Mouse (Mus musculus) gastrocnemius, adult 2 months (tissue): ENCODE measurements around the gene Gm21746. TPM values are rescaled to one million over a fixed set of nuclear protein-coding genes. Genes with fewer than 3 reads are reported as not detected.
"Not testable (repeated sequence)": the region's sequence is repeated elsewhere in the genome, so short reads cannot be mapped to it uniquely, and the experiment has no call there.

Experiments
- DNase-seq: peaks from one replicate; pipeline ENCODE4 v3.0.0; 2022
- H3K27ac ChIP-seq: fragments of 200-600 bp; 2 replicates; pipeline ENCODE4 v1.8.1; 2022; ENCODE audit warnings: mild to moderate bottlenecking
- H3K4me3 ChIP-seq: fragments of 200-600 bp; 2 replicates; pipeline ENCODE4 v1.8.1; 2022; ENCODE audit warnings: mild to moderate bottlenecking, moderate library complexity
- intact Hi-C: fragments of 180-260 bp; cut with DNase I; formaldehyde crosslinking; loops from one replicate; pipeline ENCODE4 v1.15.1; 2025
- long read RNA-seq, 2 experiments: library from polyadenylated mRNA; stranded (forward); transcript quantifications; one replicate each; pipeline ENCODE4 v2.0.0; 2021
- total RNA-seq, 2 experiments: library from RNA; stranded (reverse); gene quantifications; 2 replicates each; pipeline ENCODE4 v1.2.3; 2021

Gene Gm21746
- total RNA-seq: not detected
- long read RNA-seq, experiment 1: 0 reads
- long read RNA-seq, experiment 2: 0 reads

DNA sequence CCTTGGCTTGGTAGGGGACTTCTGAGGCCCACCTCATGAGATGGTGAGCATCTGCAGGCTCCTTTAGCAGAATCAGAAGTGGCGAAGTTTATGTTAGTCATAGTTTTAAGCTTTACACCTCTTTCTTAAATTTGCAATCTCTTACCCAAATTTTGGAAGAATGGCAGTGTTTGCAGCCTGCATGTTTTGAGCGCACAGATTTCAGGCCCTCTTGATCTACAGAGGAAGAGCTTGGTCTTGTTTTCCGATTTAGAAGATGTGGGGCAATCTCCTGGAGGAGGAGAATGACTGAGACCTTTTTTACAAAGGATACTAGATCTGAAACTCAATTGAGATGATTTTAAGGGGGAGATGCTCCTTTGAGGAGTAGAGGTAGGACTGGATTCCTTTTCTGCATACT lies at the start of gene Gm21746:
TSS of gene Gm21746 (minus strand) at position 101 of the 400 bp plus-strand sequence.
- not testable (repeated sequence) for DNase-seq

DNA sequence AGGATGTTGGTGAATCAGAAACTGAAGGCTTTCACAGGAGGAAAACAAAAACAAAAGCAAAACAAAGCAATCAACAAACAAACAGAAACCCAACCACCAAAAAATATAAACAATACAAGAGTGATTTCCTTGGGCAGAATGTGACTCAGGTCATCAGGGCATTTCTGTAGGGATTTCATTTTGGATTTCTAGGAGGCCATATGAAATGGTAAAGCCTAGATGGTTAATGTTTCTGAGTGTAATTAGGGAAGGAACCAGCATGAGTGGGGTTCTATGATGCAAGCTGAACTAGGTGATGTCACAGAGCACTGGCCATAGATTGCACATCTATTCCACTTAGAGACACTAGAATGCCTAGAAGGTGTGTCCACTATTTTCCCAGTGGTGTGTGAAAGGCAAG lies 29.0 kb upstream of the Gm21746 start, which contains the start of gene Gm20873:
TSS of gene Gm20873 (plus strand) at position 301 of the 400 bp plus-strand sequence.
- H3K27ac ChIP-seq, H3K4me3 ChIP-seq, DNase-seq, intact Hi-C loops: not testable (repeated sequence)

More for the DNA sequence above, at the start of gene Gm21746:
- intact Hi-C loops, H3K4me3 ChIP-seq, H3K27ac ChIP-seq: not testable (repeated sequence)

Other genes starting within 250 kb of the Gm21746 start
- gene Gm20873, start 29.1 kb upstream of the Gm21746 start, total RNA-seq: not detected